Mouse (Mus musculus): ENCODE data around the gene Cgas.
"Not testable (repeated sequence)": the region's sequence is repeated elsewhere in the genome, so short reads cannot be mapped to it uniquely, and the experiment has no call there.

The Cgas gene

GRCm38 (mm10) chr9:78442579-78443392 is at the start of gene Cgas:
Gene Cgas (minus strand): TSS chr9:78443237.
- in situ Hi-C loops (cut with MboI; ENCODE audit: unreplicated experiment in 2 of 2) = no loop called here

- in situ Hi-C loops (cut with MboI; ENCODE audit: unreplicated experiment in 2 of 2) = no loop called here
Measured at GRCm38 (mm10) chr9:78492254-78492653, 49.2 kb upstream of the Cgas start.

- in situ Hi-C loops (cut with MboI; ENCODE audit: unreplicated experiment in 2 of 2) = no loop called here
Measured at GRCm38 (mm10) chr9:78491169-78491568, 48.1 kb upstream of the Cgas start.

DNA sequence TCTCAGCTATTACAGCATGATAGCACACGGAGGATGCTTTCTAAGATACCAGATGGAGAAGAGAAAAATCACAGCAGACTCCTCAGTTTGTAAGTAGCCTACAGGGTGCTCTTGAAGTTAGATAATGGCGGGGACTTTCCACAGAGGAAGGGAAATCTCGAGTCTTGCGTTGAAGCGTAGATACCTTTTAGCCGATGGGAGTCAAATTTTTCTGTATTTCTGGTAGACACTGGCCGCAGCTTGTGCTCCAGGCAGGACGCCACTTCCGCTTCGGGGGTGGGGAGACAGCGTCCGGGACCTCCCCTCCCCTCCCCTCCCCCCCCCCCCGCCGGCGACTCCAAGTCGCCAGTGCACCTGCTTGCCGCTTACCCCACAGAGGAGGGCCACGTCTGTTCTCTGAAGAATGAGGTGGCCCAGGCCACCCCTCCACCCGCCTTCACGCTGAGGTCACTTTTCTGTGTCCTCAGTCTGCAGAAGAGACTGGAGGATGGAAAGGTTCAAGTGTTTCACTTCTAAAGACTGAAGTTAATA is 45.9 kb upstream of the Cgas start, which contains the start of gene Eef1a1:
Gene Eef1a1, minus strand, starts transcription at position 262 of the 531 bp plus-strand sequence.
- in situ Hi-C loops (cut with MboI; ENCODE audit: unreplicated experiment in 2 of 2) = no loop called here

- in situ Hi-C loops (cut with MboI; ENCODE audit: unreplicated experiment in 2 of 2) = not testable (repeated sequence)
Measured at GRCm38 (mm10) chr9:78488021-78488420, 45.0 kb upstream of the Cgas start.

- in situ Hi-C loops (cut with MboI; ENCODE audit: unreplicated experiment in 2 of 2) = loop anchor here in 1 of 2 experiments (5.0 kb wide), 2 partner anchors 43 to 103 kb away; partner anchors contain the start of gene Slc17a5
Measured at GRCm38 (mm10) chr9:78484660-78485059, 41.6 kb upstream of the Cgas start.

DNA sequence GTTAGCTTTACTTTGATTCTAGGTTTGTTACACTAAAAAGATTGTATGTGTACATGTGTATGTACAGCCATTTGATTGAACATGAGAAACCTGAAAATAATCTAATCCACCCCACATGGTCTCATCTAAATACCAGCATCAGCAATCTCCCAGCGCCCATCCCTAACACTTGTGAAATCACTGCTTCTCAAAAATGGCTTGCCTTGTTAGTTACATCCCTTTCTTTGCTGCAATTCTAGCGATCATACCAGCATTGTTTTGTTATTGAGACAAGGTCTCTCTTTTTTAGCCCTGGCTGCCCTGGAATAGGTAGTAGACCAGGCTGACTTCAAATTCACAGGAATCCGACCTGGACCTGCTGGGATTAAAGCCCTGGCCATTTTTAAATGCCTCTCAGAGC is 39.3 kb upstream of the Cgas start:
- in situ Hi-C loops (cut with MboI; ENCODE audit: unreplicated experiment in 2 of 2) = loop anchor here in 1 of 2 experiments (5.0 kb wide), 2 partner anchors 45 to 105 kb away; partner anchors contain the start of gene Slc17a5

DNA sequence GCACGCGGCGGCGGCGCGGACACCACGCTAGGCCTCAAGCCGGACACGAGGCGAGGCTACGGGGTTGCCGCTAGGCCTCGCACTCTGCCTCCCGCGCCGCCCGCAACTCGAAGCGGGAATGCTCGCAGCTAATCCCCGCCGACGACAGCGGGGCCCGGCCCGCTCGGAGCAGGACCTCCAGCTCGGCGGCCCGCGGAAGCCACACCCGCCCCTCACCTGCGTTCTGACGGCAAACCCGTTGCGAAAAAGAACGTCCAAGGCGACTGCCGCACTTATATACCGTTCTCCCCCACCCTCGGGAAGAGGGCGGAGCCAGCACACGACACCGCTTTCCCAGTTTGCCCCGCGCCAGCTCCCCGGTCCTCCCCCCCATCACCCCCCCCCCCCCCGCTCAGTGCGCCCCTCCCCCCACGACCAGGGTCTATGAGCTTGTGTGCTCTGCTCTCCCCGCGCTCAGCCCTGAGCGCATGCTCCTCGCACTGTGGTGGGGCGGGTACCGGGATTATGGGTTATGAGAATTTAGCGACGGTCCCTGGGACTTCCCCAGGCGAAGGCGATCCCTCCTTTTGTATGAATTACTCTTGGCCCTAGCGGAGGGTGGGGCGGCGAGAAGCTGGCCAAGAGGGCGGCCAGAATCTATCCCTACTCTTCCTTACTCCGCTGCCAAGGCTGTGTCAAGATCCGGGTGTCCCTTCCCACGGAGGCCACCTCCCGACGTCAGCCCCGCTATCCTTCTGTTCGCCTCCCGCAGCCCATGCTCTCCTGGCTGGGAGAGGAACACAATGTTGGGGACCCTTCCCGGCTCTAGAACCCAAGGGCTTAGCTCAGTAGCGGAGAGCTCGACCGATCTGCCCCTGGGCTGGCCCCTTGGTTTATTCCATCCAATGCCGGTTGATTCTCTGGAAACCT is 38.6 kb upstream of the Cgas start:
- in situ Hi-C loops (cut with MboI; ENCODE audit: unreplicated experiment in 2 of 2) = loop anchor here in 1 of 2 experiments (5.0 kb wide), 2 partner anchors 46 to 106 kb away; partner anchors contain the start of gene Slc17a5

DNA sequence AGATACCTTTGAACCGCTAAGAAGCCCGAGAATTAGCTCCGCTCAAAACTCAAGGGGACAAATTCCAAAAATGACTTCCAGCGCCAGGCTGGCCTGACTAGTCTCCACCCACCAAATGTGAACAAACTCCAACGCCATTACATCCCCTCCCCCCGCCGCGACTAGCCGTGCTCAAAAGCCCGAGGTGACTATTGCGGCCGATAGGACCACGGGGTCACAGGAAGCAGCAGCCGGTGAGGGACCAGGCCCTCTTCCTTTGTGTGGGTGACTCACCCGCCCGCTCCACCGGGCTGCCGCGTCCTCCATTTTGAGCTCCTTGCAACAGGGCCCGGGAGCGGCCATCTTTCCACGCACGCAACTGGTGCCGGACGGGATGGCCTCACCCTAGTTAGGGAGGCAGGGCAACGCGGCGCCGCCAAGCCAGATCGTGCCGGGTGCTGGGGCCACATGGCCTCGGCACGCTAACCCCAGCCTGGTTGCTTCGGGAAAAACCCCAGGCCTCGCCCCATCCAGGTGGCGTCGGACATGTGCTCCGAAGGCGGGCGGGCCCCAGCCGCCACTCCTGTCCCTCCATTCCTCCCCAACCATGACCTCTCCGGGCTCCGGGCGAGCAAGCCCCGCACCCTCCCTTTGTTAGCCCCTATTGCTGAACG is 37.8 kb upstream of the Cgas start:
- in situ Hi-C loops (cut with MboI; ENCODE audit: unreplicated experiment in 2 of 2) = loop anchor here in 1 of 2 experiments (5.0 kb wide), 2 partner anchors 46 to 106 kb away; partner anchors contain the start of gene Slc17a5

GRCm38 (mm10) chr9:78480227-78480626 is 37.2 kb upstream of the Cgas start:
- in situ Hi-C loops (cut with MboI; ENCODE audit: unreplicated experiment in 2 of 2) = loop anchor here in 1 of 2 experiments (5.0 kb wide), 2 partner anchors 47 to 107 kb away; partner anchors contain the start of gene Slc17a5

- in situ Hi-C loops (cut with MboI; ENCODE audit: unreplicated experiment in 2 of 2) = loop anchor here in 1 of 2 experiments (10.0 kb wide), 1 partner anchor 165 kb away; no protein-coding TSS in a partner anchor
Measured at GRCm38 (mm10) chr9:78479308-78479707, 36.3 kb upstream of the Cgas start.

GRCm38 (mm10) chr9:78478009-78478605 is 35.1 kb upstream of the Cgas start:
- in situ Hi-C loops (cut with MboI; ENCODE audit: unreplicated experiment in 2 of 2) = loop anchor here in 1 of 2 experiments (10.0 kb wide), 1 partner anchor 167 kb away; no protein-coding TSS in a partner anchor

GRCm38 (mm10) chr9:78477021-78477551 is 34.0 kb upstream of the Cgas start:
- in situ Hi-C loops (cut with MboI; ENCODE audit: unreplicated experiment in 2 of 2) = loop anchor here in 1 of 2 experiments (10.0 kb wide), 1 partner anchor 168 kb away; no protein-coding TSS in a partner anchor

GRCm38 (mm10) chr9:78476531-78477020 is 33.5 kb upstream of the Cgas start:
- in situ Hi-C loops (cut with MboI; ENCODE audit: unreplicated experiment in 2 of 2) = loop anchor here in 1 of 2 experiments (10.0 kb wide), 1 partner anchor 168 kb away; no protein-coding TSS in a partner anchor

DNA sequence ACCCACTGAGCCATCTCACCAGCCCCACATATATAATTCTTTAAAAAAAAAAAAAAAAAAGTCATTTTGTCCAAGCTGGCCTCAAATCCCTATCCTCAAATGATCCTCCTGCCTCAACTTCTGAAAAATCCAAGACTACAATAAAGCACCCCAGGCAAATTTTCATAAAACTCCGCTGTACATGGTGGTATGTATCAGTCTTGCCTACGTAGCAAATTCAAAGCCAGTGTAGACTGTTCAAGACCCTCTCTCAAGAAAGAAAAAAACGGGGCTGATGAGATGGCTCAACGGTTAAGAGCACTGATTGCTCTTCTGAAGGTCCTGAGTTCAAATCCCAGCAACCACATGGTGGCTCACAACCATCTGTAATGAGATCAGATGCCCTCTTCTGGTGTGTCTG is 32.8 kb upstream of the Cgas start:
- in situ Hi-C loops (cut with MboI; ENCODE audit: unreplicated experiment in 2 of 2) = loop anchor here in 1 of 2 experiments (10.0 kb wide), 1 partner anchor 169 kb away; no protein-coding TSS in a partner anchor

DNA sequence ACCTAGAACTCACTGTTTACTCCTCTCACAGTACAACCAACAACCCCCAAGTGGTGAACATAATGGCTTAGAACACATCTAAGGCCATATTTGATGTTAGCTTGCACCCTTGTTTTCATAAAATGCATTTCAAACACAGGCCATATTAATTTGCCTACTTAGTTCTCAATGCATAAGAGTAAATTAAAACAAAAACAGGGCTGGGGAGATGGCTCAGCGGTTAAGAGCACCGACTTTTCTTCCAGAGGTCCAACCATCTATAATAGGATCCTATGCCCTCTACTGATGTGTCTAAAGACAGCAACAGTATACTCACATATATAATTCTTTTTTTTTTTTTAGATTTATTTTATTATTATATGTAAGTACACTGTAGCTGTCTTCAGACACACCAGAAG is 32.3 kb upstream of the Cgas start:
- in situ Hi-C loops (cut with MboI; ENCODE audit: unreplicated experiment in 2 of 2) = loop anchor here in 1 of 2 experiments (10.0 kb wide), 1 partner anchor 169 kb away; no protein-coding TSS in a partner anchor

DNA sequence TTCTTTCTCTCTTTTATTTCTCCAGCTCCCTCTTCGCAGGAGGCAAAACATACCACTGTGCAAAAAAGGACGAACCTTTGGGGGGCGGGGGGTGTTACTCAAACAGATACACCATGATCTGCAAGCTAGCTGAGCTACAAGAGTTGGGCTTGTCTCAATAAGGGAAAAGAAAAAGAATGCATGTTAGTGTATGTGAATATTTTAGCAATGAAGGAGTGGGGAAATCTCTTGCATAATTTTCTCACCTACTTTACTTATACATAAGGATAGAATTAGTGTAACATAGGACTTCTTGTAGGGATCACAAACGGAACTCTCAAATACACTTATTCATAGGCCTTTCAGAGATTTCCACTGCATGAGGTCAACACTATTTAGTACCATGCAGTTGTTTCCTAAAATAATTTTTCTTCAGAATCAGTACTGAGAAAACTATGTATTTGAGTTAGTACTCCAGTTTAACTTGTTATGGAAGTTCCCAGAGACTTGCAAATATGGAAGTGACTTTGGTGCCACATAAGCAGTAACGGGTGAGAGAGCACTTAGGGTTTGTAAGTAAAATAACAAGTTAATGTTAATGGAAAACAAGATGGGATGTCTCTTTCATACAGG is 31.8 kb upstream of the Cgas start:
- in situ Hi-C loops (cut with MboI; ENCODE audit: unreplicated experiment in 2 of 2) = loop anchor here (10.0 to 25.0 kb wide), 3 partner anchors 170 to 1262 kb away; no protein-coding TSS in a partner anchor

- in situ Hi-C loops (cut with MboI; ENCODE audit: unreplicated experiment in 2 of 2) = loop anchor here (10.0 to 25.0 kb wide), 3 partner anchors 171 to 1263 kb away; no protein-coding TSS in a partner anchor
Measured at GRCm38 (mm10) chr9:78474270-78474669, 31.2 kb upstream of the Cgas start.
